Mouse (Mus musculus): Measurements from ENCODE around the gene Capza1.
"Not testable (repeated sequence)": the region's sequence is repeated elsewhere in the genome, so short reads cannot be mapped to it uniquely, and the experiment has no call there.

Capza1 gene

DNA sequence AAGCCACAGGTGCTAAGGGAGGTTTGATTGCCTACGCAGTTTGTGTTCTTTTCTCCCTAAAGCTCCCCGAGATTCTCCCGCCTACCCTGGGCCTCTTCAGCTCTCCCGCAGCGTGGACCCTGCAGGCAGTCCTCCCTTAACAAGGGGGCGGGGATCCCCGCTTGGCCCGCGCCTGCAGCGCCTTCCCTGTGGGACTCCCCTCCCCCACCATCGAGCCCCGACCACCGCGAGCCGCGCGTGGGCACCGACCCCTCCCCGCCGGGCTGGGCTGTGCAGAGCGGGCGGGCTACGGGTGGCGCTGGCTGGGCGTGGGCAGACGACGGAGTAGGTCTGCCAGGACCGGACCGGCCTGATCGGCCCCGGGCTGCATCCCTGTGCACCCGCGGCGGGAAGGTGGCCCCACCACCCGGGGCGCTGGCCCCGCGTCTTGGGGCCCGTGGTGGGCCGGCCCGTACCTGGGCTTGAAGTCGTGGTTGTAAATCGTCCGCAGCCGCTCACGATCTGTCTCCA, 46.8 kb downstream of the Capza1 start:
- DNase-seq (ENCODE audit: low spot score), result no peak

- no peak for DNase-seq (ENCODE audit: low spot score)
These were observed 48.2 kb downstream of the Capza1 start for GRCm38 (mm10) chr3:104816130-104816529.

GRCm38 (mm10) chr3:104815346-104815745, 49.0 kb downstream of the Capza1 start:
- DNase-seq (ENCODE audit: low spot score), result no peak

- no peak for DNase-seq (ENCODE audit: low spot score)
These were observed 49.6 kb downstream of the Capza1 start for GRCm38 (mm10) chr3:104814746-104815145.

DNA sequence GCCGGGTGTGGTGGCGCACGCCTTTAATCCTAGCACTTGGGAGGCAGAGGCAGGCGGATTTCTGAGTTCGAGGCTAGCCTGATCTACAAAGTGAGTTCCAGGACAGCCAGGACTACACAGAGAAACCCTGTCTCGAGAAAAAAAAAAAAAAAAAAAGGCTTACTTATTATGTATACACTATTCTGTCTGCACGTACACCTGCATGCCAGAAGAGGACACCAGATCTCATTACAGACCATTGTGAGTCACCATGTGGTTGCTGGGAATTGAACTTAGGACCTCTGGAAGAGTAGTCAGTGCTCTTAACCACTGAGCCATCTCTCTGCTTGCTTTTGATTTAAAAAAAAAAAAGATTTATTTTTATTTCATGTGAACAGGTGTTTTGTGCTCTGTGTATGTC, 51.1 kb downstream of the Capza1 start:
- DNase-seq (ENCODE audit: low spot score), result not testable (repeated sequence)

GRCm38 (mm10) chr3:104812254-104812653, 52.1 kb downstream of the Capza1 start:
- no peak for DNase-seq (ENCODE audit: low spot score)

- DNase-seq (ENCODE audit: low spot score), result no peak
These were observed 52.6 kb downstream of the Capza1 start for GRCm38 (mm10) chr3:104811752-104812151.

- no peak for DNase-seq (ENCODE audit: low spot score)
These were observed 58.8 kb downstream of the Capza1 start for GRCm38 (mm10) chr3:104805539-104805938.

DNA sequence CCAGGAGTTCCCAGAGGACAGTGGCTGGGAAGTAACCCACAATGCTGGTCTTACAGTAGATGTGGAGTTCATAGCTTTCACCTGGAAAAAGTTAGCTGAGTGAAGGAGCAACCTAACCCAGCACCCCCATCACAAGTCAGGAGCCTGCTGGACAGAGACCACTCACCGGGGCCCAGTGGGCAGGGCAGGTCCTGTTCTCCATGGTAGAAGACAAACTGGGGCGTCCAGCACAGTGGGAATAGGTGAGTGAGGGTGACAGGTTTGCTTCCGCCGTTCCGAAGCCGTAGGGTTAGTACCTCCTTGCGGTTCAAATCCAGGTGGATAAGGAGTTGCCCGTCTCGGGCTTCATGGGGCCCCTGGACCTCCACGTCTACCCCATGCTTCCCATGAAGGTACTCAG, 60.0 kb downstream of the Capza1 start:
- DNase-seq (ENCODE audit: low spot score), result no peak

- DNase-seq (ENCODE audit: low spot score), result no peak
These were observed 62.8 kb downstream of the Capza1 start for GRCm38 (mm10) chr3:104801481-104801880.

DNA sequence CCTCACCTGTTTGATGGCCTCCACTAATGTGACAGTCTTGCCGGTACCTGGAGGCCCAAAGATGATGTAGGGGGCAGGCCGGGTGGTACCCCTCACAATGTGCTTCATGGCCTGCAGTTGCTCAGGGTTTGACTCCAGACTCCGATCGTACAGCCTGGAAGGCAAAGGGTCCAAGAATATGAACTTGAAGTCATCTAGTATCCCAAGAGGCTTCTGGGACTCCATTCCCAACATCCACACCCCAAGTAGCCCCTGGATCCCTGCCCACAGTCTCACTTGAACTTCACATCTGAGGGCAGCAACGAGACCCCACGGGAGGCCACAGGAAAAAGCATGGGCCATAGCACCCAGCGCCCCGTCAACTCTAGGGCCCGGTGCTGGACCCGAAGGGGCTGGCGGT, 63.6 kb downstream of the Capza1 start:
- no peak for DNase-seq (ENCODE audit: low spot score)

GRCm38 (mm10) chr3:104796430-104797082, 67.7 kb downstream of the Capza1 start:
- DNase-seq (ENCODE audit: low spot score), result no peak

DNA sequence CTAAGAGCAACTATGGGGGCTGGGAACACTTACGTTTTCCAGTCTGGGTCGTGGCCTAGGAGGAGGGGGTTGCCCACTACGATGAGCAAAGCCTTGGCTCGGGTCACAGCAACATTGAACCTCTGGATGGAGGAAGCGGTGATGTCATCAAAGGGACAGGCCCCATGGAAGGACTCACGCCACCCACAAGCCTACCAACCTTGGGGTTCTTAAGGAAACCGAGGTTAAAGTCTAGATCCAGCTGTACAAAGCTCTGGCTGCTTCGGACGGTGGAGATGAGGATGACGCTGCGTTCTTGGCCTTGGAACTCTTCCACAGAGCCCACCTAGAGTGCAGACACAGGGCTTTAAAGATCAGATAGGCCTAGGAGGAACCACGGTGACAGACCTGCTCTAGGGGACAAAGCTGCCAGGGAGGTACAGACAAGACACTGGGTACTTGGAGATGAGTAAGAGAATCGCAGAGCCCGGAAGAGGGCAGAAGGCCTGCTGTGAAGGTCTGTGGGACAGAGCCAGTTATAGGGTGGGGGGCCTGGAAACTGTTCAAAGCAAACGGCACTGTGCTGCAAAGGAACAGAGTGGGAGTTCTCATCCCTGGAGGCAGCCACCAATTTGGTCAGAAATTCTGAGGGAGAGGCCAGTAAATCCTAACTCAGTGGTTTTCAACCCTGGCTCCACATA, 68.5 kb downstream of the Capza1 start:
- DNase-seq (ENCODE audit: low spot score), result no peak

GRCm38 (mm10) chr3:104794953-104795470, 69.3 kb downstream of the Capza1 start:
- DNase-seq (ENCODE audit: low spot score), result no peak

- DNase-seq (ENCODE audit: low spot score), result no peak
These were observed 70.2 kb downstream of the Capza1 start for GRCm38 (mm10) chr3:104793871-104794828.

DNA sequence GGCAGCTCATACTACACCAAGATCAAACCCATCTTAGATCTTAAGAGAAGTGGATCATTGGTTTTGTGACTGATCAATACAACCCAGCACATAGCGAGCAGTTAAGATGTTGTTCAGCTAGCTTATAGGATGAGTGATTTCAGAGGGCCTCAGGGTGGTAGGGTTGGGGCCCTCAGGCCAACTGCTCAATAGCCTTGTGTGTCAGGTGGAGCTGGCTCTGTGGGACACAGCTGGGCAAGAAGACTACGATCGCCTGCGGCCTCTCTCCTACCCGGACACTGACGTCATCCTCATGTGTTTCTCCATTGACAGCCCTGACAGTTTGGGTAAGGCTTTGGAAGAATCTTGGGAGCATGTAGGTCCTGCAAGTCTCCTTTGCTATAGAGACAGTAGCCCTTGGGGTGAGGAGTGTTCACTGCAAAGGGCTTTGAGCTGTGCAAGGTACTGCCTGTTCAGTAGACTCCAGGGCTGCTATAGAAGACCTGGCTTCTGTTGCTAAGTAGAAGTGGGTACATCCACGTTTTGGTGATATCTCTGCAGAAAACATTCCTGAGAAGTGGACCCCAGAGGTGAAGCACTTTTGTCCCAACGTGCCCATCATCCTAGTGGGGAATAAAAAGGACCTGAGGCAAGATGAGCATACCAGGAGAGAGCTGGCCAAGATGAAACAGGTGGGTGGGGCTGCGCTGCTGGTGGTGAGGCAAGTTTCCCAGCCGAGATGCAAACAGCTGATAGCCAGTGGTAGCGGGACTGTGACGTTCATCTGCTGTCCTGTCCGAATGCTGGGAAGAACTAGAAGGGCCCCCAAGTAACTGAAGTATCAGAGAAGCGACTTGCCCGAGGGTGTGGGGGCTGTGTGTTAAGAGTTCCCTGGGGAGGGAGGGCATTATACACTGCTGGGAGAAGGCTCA, 71.7 kb downstream of the Capza1 start:
- no peak for DNase-seq (ENCODE audit: low spot score)

DNA sequence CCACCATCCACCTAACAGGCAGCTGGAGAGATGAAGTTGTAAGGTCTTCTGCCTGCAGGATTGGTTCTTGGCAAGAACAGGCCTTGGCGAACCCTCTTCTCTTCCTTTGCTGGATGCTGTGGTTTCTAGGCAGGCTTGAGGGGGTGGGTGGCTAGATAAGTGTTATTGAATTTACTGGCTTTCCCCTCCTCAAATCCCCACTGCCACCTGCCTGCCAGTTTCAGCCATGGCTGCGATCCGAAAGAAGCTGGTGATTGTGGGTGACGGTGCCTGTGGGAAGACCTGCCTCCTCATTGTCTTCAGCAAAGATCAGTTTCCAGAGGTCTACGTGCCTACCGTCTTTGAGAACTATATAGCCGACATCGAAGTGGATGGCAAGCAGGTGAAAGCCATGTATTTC, 72.6 kb downstream of the Capza1 start:
- DNase-seq (ENCODE audit: low spot score), result no peak

- no peak for DNase-seq (ENCODE audit: low spot score)
These were observed 73.3 kb downstream of the Capza1 start for GRCm38 (mm10) chr3:104791017-104791416.

DNA sequence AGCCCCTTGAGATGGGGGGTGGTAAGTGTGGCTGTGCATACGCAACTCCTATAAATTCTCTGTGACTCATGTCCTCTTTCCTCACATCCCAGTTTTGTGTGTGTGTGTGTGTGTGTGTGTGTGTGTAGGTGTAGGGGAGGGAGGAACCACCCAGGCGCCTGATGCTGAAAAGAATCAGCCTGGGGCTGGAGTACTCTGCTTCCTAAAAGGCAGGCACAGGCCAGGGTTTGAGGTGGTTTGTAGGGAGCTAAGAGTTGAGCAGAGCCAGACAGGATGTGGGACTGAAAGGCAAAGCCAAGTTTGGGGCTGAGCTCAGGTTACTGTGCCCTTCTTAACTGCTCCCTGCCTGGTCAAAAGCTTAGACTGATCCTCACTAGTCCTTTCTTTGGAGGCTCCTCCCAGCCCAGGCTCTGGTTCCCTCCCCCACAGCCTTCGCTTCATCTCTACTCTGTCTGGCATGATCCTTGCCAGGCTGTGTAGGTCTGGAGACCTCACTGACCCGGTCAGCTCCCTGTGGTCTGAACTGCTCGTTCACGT, 73.8 kb downstream of the Capza1 start:
- no peak for DNase-seq (ENCODE audit: low spot score)

- no peak for DNase-seq (ENCODE audit: low spot score)
These were observed 74.5 kb downstream of the Capza1 start for GRCm38 (mm10) chr3:104789822-104790221.

DNA sequence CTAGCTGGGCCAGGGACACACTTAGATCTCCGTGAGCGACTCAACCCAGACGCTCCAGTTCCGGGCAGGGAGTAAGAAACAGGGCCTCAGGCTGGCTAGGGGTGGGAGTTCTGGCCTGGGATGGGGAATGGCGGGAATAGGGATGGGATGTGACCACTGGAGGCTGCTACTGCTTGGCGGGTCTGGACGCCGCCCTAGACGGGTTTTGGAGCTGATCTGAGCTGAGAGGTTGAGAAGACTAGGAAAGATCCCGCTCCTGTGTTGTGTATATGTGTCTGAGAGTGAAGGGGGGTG, 75.0 kb downstream of the Capza1 start:
- no peak for DNase-seq (ENCODE audit: low spot score)

Measured in c-Kit-positive CD71-positive TER-119-positive erythroid progenitor cells, embryonic 14.5 days (primary cell).